Mouse (Mus musculus): ENCODE results near the gene Muc3a.

The Muc3a gene

DNA sequence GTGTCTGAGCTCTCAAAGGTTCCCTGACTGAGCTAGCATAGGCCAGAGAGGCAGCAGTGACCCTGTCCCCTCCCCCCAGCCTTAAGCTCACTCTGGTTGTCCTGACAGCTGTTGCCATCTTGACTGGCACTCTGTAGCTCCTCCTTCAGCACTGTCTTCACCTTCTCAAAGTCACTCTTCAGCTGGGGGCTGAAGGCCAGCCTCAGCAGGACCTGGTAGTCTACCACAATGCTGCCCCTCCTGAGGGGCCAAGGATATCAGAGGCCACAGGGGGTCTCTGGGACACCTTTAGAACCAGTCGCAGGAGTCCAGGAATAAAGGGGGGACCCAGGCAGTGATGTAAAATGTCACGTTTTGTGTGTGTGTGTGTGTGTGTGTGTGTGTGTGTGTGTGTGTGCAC is at the start of gene Muc3a:
Muc3a (minus strand) TSS at position 101 of the 400 bp plus-strand sequence.
- DNase-seq = no peak

DNA sequence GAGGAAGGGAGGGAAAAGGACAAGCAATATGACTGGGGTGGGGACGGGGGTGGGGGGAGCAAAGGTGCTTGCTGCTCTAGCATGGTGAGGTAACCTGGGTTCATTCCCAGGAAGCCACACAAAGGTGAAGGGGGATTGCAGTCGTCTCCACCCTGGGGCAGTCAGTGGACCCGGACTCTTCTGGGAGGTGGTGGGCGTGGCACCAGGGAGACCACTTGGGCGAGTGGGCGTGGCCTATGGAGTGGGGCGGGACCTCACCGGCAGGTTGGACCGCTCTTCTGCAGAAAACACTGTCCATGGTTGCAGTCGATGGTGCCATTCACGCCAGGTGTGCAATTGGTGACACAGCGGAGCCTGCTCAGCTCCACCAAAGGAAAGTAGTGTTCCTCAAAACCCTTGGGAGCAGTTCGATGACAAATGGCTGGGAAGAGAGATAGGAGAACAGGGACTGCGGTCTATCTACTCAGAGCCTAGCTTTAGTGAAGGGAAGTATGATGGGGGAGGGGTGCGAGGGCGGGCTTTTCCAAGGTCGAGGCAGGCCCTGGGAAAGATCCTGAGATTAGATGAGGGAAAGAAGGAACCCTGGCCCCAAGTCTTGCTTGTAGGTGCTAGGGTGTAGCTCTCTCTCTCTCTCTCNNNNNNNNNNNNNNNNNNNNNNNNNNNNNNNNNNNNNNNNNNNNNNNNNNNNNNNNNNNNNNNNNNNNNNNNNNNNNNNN is 917 bp downstream of the Muc3a start:
- peak; percentile 27 for DNase-seq

DNA sequence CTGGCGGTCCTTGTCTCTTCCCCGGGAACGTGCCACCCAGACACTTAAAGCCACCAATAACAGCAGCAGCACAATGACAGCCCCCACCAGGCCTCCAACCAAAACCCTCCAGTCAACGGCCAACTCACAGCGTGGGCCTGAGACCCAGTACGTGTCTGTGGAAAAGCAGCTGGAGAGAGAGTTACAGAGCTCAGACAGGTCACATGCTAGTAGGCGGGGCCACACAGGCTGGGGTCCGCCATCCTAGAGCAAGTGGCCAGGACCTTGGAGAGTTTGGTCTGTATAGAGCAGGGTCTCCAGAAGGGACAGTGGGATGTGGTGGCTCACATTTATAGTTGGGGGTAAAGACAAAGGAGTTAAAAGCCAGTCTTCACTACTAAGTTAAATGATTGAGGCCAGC is 1.5 kb downstream of the Muc3a start:
- no peak for DNase-seq

DNA sequence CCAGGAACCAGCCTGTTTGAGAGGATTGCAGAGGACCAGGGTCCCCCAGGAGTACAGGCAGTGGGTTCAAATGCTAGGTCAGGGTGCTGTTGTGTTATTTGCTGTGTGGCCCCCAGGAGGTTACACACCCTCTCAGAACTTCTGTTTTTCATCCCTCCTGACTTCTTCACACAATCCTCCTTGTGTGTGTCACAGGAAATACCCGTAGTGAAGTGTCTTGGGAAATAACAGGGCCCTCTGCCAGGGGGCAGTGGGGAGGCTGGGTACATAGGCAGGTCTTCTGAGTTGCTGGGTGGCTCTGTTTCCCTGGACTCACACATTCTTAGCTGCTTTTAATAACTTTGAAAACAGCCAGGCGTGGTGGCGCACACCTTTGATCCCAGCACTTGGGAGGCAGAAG is 6.9 kb downstream of the Muc3a start:
- no peak for DNase-seq

DNA sequence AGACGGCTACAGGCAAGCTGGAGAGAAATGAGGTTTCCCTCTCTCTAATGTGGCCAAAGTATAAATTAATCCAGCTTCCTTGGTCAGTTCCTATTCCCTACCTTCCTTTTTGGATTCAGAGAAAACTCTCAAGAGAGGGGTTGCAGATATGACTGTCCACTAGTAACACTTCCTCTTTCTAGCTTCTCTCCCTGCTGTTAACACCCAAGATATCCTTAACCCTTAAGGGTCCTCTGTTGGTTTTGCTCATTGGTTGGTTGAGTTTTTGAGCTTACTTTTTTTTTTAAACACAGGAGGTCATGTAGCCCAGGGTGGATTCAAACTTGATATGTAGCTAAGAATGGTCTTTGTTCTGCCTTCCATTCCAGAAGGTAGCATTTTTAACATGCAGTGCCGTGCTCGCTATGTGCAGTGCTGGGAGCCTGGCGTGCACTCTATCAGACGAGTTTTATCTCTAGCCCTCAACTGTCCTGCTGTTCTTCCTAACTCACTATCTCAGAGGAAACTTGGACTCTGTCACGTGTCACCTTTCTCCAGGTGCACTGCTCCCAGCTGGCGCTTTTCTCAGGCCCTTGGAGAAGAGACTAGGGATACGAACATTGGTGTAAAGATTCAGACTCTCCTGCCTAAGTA is 17.6 kb downstream of the Muc3a start:
- DNase-seq = no peak

DNA sequence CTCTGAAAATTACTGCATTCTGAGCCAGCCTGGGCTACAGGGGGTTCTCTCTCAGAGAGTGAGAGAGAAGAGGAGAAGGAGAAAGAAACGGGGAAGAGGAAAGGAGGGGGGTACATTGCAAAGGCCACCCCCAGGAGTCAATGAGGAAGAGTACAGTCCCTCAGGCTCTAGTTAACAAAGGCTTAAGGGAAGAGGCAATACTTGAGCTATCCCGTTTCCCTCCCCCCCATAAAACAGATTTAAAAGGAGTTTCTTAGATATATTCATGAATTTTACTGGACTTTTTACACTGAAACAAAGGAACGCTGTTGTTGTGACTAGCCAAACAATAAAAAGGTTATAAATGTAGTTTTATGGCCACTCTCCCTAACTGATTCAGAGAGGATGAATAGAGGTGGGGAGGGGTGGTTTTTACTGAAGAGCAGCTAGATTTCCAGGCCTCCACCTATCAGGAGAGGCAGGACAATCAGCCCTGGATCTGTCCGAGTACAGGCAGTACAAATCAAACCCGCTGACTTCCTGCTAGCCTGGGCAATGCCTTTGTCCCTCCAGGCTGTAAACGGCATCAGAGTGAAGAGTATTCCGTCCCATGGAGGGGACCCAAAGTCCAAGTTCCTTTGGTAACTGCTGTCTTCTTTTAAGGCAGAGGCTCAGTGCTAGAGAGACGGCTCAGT is 18.8 kb downstream of the Muc3a start:
- no peak for DNase-seq

DNA sequence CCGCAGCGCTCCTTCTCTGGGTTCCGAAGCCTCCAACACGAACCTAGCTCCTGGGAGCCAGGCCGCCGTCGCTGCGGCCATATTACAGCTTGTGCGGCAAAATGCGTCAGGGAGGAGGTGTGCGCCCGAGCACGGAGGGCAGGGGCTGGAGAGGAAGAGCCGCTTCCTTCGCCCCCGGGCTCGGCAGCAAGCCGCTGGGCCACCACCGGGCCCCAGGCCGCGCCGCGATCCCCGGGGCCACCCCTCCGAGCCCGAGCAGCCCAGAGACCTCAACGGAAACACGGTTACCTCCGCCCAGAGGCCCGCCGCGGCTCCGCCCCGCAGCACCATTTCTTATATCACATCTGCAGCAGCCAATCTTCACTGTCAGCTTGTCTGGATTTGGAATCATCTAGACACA is 22.9 kb downstream of the Muc3a start:
- DNase-seq = no peak

DNA sequence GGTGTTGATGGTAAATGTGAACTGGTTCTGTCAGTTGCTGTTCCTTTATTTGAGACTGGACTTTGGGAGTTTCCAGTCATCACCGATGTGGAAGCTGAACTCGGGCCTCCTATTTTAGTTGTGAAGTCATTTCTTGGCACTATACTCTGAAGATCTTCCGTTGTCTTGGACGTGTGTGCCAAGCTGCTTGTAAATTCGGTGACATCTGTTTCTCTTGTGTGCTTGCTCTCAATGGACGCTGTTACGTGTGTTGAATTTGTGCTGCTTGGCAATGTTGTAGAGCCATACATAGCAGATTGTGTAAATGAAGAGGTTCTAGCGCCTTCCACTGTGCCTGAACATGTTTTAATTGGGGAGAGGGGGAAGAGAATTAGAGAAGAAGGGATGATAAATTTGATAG is 26.8 kb downstream of the Muc3a start:
- DNase-seq = peak; percentile 36

DNA sequence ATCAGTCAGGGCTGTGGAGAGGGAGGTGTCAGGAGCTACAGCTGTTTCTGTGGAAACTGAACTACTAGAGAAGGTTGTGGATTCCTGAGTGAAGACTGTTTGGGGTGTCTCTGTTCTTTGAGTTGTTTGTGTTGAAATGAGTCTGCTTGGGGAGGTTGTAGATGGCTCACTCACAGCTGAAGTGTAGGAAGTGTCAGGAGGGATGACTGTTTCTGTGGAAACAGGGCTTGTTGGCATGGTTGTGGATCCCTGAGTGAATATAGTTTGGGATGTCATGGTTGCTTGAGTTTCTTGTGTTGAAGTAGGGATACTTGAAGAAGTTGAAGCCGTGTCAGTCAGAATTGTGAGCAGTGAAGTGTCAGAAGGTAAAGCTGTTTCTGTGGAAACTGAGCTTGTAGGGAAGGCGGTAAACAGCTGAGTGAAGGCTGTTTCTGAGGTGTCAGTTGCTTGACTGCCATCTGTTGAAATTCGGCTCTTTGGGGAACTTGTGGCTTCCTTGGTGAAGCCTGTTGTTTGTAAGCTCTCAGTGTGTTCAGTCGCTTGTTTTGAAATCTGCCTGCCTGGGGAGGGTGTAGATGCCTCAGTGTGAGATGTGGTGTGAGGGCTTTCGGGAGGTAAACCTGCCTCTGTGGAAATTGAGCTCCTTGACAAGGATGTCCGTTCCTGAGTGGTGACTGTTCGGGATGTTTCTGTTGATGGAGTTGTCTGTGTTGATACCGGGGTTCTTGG is 32.4 kb downstream of the Muc3a start:
- DNase-seq = peak; percentile 6

DNA sequence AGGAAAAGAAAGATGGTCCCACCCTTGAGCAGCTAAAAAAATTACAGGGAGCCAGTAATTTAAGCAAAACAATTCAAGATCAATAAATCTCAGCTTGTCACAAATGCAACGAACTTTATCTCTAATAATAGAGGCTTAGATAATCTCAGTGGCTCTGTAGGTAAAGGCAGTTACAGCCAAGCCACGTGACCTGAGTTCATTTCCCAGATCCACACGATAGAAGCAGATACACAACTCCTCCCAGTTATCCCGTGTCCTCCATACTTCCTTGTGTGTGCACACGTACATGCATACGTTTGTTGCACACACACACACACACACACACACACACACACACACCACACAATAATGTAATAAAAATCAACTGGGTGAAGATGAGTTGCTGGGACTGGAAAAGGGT is 38.2 kb downstream of the Muc3a start:
- DNase-seq = no peak

DNA sequence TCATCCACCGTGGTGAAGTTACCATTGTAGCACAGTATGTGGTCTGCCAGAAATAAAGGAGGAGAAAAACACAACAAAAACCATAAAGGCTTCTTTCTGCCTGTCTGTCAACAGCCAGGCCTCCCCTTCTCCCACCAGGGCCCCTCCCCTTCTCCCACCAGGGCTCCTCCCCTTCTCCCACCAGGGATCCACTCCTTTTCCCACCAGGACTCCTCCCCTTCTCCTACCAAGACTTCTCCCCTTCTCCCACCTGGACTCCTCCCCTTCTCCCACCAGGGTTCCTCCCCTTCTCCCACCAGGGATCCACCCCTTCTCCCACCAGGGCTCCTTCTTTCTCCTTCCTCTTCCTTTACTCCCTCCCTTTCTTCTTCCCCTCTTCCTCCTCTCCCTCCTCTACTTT is 39.6 kb downstream of the Muc3a start:
- no peak for DNase-seq

DNA sequence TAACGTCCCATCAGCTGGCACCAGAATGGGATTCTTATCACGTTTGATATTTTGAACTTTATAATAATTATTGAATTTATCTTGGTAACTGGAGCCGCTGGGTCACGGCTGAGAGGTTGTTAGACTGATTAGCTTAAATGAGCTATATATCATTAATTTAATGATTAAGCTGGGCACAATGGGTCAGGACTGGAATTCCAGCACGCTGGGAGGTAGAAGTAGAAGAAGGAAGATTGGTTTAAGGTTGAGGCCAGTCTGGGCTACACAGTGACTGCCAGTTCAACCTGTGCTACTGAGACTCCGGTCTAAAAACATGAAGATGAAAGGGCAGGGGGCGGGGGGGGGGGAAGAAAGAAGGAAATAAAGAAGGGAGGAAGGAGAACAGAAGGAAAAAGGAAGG is 40.7 kb downstream of the Muc3a start:
- DNase-seq = no peak

DNA sequence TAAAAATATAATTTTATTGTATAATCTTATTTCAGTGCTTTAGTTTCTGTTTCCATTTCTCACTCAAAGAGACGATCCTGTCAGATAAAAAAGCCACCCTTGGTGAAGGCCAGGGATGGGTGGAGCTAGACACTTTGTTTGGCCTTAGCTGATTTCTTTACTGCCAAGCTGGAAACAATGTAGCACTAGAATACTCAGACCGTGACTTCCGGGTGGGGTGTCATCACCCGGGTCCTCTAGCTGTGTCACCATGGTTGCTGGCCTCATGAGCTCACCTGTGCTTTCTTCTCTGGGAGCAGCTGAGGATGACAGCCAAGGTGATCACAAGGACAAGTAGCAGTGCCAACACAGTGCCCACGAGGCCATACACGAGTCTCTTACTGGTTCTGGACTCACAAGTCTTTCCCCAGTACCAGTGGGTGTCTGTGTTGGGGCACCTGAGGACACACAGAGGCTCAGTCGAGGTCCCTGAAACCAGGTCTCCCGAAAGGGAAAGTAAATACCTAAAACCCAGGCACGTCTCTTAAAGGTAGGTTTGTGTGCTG is 41.3 kb downstream of the Muc3a start:
- no peak for DNase-seq

DNA sequence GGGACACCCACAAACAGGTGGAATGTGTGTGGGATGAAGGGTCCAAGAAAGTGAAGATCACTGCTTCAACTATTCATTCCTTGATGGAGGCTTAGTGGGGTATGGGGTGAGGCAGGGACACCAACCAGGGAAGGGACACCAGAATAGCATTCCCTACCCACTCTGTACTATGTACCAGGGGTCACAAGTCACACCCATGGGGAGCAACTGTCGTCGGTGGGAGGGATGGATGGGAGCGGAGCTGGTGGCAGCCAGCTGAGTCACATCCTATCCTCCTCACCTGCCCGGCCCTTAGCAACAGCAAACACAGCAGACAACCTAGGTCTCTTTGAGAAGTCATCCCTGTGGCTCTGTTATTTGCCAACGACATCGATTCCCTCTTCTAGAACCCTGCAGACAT is 44.6 kb downstream of the Muc3a start:
- no peak for DNase-seq

DNA sequence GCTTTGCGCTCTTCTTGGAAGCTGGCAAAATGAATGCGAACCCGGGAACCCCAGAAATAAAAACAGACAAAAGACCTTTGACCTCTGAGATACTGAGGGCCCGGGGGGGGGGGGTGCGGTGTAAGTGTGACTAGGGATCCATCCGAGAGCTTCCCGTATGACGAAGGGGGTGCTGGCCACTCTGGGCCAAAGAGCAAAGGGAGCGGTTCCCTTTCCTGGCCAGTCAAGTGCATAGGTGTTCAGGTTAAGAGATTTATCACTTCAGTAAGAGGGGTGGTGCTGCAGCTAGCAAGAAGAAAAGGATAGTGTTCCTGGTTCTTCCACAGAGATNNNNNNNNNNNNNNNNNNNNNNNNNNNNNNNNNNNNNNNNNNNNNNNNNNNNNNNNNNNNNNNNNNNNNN is 46.2 kb downstream of the Muc3a start:
- DNase-seq = no peak

DNA sequence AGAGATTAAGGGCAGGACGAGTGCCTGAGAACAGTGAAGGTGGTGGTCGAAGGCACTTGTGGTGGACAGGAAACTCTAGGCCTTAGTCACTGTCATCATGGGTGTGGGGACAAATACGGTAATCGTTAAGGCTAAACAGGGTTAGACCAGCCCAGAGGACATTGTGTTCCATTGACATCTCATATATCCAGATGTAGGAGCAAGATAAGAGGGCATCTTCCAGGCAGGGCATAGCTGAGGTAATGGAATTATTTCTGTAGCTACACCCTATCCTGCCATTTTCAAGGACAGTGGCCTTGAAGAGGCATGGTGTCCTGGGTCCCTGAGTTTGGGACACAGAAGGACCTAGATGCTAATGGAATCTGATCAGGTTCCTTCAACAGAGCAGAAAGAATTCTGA is 50.3 kb downstream of the Muc3a start:
- no peak for DNase-seq

DNA sequence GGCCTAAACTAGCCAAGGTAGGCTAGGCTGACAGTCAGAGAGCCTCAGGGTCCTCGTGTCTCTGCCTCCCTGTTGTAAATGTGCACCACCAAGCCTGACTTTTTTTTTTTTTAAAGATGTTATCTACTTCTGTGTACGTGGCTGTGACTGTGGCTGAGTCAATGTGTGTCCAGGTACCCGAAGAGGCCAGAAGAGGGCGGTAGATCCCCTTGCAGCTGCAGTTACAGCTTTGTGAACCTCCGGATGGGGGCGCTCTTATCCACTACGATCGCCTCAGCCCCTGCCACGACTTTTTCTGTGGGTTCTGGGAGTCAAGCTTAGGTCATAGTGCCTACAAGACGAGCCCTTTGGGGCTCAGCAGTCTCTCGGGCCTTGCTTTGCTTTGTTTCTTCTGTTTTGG is 52.7 kb downstream of the Muc3a start:
- peak; percentile 59 for DNase-seq

All from lung, postnatal 10 days (tissue).